Mouse (Mus musculus) lung, adult 2 months (tissue): ENCODE measurements around the gene Map4k5.

Experiments
- CTCF ChIP-seq: fragments of 200-500 bp; IDR thresholded peaks from 2 replicates; pipeline ENCODE4 v1.5.1; 2011; ENCODE audit warnings: mild to moderate bottlenecking, low read length, control low read depth; ENCODE audit not compliant: insufficient read depth
- POLR2A ChIP-seq: fragments of 200-500 bp; IDR thresholded peaks from 2 replicates; pipeline ENCODE4 v1.6.1; 2011; ENCODE audit warnings: low read depth, mild to moderate bottlenecking, control low read depth, low read length, borderline replicate concordance; ENCODE audit errors: extremely low read depth

DNA sequence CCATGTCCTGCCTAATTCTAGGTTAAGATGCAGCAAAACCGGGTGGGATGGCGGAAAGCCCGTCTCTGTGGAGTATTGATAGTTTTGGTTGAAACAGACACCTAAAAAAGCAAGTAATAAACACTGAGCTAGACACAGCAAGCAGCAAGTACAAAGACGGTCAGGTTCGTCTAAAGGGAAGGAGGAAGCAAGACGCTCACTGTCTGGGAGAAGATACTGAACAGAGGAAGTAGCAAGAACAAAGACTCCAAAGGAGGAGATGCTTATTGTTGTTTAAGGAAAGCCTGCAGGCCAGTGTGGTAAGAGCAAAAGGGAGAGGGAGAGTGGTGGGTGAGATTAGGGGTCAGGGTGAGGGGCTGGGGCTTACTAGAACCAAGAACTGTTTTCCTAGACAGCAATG, 2.9 kb downstream of the Map4k5 start:
- TF ChIP-seq POLR2A (no peak), CTCF (no peak)
